Mouse (Mus musculus) forebrain, embryonic 16.5 days (tissue): ENCODE measurements at regions not wholly inside any gene's neighbourhood (a gene's known extent, or its start where the extent isn't known, plus 50 kb on each side); places are given as distances from the start of the nearest gene placed in this dataset.
A peak's percentile ranks its signal among the peaks of the same experiment; 100 is the strongest.

Source experiments
- ATAC-seq: fragments of 200-750 bp; cut with Nextera tagmentation; 2 replicates; pipeline ENCODE4 v1.8.0; 2017; ENCODE audit warnings: mild to moderate bottlenecking, moderate library complexity
- H3K27ac ChIP-seq: fragments of 300-500 bp; sonication (generic); 2 replicates; pipeline ENCODE4 v1.5.1; 2014; ENCODE audit warnings: low read length, control low read depth
- H3K27me3 ChIP-seq: fragments of 300-500 bp; sonication (generic); replicated peaks from 2 replicates; pipeline ENCODE4 v1.6.1; 2014; ENCODE audit warnings: low read length; ENCODE audit not compliant: control insufficient read depth, insufficient read depth
- H3K36me3 ChIP-seq: fragments of 300-500 bp; sonication (generic); 2 replicates; pipeline ENCODE4 v1.6.1; 2014; ENCODE audit not compliant: control insufficient read depth, insufficient read depth
- H3K4me1 ChIP-seq: fragments of 300-500 bp; sonication (generic); replicated peaks from 2 replicates; pipeline ENCODE4 v1.6.1; 2014; ENCODE audit warnings: low read length; ENCODE audit not compliant: control insufficient read depth, insufficient read depth
- H3K4me2 ChIP-seq: fragments of 300-500 bp; sonication (generic); 2 replicates; pipeline ENCODE4 v1.6.1; 2014; ENCODE audit warnings: mild to moderate bottlenecking, low read length, control low read depth
- H3K4me3 ChIP-seq: fragments of 300-500 bp; sonication (generic); replicated peaks from 2 replicates; pipeline ENCODE4 v1.5.1; 2014; ENCODE audit warnings: mild to moderate bottlenecking, low read length, control low read depth
- H3K9ac ChIP-seq: fragments of 300-500 bp; sonication (generic); replicated peaks from 2 replicates; pipeline ENCODE4 v1.6.1; 2014; ENCODE audit warnings: low read depth, low read length, control low read depth
- H3K9me3 ChIP-seq: fragments of 300-500 bp; sonication (generic); 2 replicates; pipeline ENCODE4 v1.6.1; 2016; ENCODE audit warnings: low read length; ENCODE audit not compliant: control insufficient read depth
- WGBS: fragments of 180-500 bp; shearing (Covaris S2); extraction: QIAGEN DNeasy Blood & Tissue Kit; methylation state at CpG from one replicate; pipeline ENCODE4 v1.1.7; 2014; 5-methylcytosine and 5-hydroxymethylcytosine counted together

- Histone ChIP-seq H3K4me1 (0 out of 2 replicates have a peak, but pooled peaks cover 4% of the 10 kb centered on the region), H3K27me3 (no peaks in the 10 kb centered on the region), H3K4me3 (no peak overlapping the region), H3K36me3 (no peaks in the 10 kb centered on the region), H3K27ac (no peak overlapping the region), H3K9me3 (no peaks in the 10 kb centered on the region), H3K4me2 (no peak overlapping the region), H3K9ac (no peak overlapping the region)
- ATAC-seq: no peak
- 77% methylated on average over 4 of the region's 4 CpGs for WGBS
Observed at GRCm38 (mm10) chr1:182690323-182690722, 58.7 kb downstream of the Ccdc185 start.

- H3K9ac ChIP-seq: no peak overlapping the region
- H3K9me3 ChIP-seq: no peaks in the 10 kb centered on the region
- no peak for ATAC-seq
- 64% methylated on average over 6 of the region's 6 CpGs for WGBS
- H3K4me3 ChIP-seq: no peak overlapping the region
- H3K4me1 ChIP-seq: 0 out of 2 replicates have a peak, but pooled peaks cover 4% of the 10 kb centered on the region
- H3K27ac ChIP-seq: no peak overlapping the region
- H3K27me3 ChIP-seq: no peaks in the 10 kb centered on the region
- no peaks in the 10 kb centered on the region for H3K36me3 ChIP-seq
- H3K4me2 ChIP-seq: no peak overlapping the region
Observed at GRCm38 (mm10) chr1:182689741-182690140, 59.2 kb downstream of the Ccdc185 start.

DNA sequence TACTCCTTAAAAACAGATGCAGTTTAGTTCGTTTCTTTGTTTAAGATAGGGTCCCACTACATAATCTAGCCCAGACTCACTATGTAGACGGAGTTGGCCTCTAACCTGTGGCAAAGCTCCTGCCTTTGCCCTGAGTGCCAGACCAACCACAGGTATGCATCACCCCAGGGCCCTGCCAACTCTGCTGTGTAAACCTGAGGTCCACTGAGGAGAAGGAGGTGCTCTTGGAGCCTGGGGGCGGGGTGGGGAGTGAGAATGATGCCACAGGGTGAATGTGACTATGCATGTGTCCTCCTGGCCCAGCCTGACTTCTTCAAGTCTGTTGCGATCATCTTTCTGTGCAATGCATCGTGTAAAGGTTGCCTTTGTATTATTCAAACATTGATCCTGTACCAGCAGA, 61.8 kb downstream of the Ccdc185 start:
- Histone ChIP-seq H3K9ac (no peak overlapping the region), H3K27ac (no peak overlapping the region), H3K27me3 (no peaks in the 10 kb centered on the region), H3K9me3 (no peaks in the 10 kb centered on the region), H3K36me3 (no peaks in the 10 kb centered on the region), H3K4me3 (no peak overlapping the region), H3K4me2 (no peak overlapping the region), H3K4me1 (peaks cover 13% of the 10 kb centered on the region)
- 75% methylated on average over 5 of the region's 5 CpGs for WGBS
- no peak for ATAC-seq

- no peaks in the 10 kb centered on the region for H3K36me3 ChIP-seq
- no peak for ATAC-seq
- H3K9ac ChIP-seq: no peak overlapping the region
- no peak overlapping the region for H3K4me2 ChIP-seq
- no peaks in the 10 kb centered on the region for H3K27me3 ChIP-seq
- H3K4me3 ChIP-seq: no peak overlapping the region
- no peaks in the 10 kb centered on the region for H3K9me3 ChIP-seq
- H3K4me1 ChIP-seq: peaks cover 13% of the 10 kb centered on the region
- H3K27ac ChIP-seq: no peak overlapping the region
- WGBS: 33% methylated on average over 5 of the region's 5 CpGs
Observed at GRCm38 (mm10) chr1:182686231-182686630, 62.7 kb downstream of the Ccdc185 start.

DNA sequence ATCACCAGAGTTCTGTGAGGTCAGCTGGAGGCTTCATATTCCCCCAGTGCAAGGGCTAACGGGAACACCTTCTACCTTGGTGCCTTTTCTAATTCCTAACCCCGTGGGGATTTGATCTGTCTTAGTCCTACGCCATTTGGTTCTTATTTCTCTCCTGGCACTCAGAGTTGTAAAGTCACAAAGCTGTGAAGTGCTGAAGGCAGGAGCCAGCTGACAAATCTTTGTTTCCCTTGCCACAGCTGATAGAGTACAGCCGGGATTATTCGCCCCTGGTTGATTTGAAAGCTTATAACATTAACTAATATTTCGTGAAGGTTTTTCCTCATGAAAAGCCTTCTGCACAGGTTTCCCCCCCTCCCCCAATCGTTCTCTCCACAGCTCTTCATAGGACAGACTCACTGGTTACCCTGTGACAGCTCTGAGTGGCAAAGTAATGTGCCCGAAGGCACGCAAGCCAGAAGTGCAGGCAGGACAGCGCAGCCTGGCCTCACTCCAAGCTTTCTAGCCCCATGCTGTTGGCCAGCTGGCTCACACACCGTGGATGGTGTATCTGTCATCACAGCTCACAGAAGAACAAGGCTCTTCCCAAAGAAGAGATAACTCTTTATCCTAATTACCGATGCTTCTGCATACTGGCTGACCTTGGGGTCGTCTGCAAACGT, 66.3 kb downstream of the Ccdc185 start:
- Histone ChIP-seq H3K9me3 (no peaks in the 10 kb centered on the region), H3K27me3 (no peaks in the 10 kb centered on the region), H3K36me3 (no peaks in the 10 kb centered on the region), H3K4me3 (no peak overlapping the region), H3K4me2 (no peak overlapping the region), H3K27ac (no peak overlapping the region), H3K9ac (no peak overlapping the region), H3K4me1 (peaks cover 13% of the 10 kb centered on the region)
- WGBS: 45% methylated on average over 14 of the region's 14 CpGs
- 0 out of 2 replicates have a peak, but pooled peaks have one; percentile 49 for ATAC-seq
